Mouse (Mus musculus): ENCODE measurements around the gene Fmnl2. TPM values are rescaled to one million over a fixed set of nuclear protein-coding genes. Genes with fewer than 3 reads are reported as not detected.
A peak's percentile ranks its signal among the peaks of the same experiment; 100 is the strongest.

Gene Fmnl2
- polyA plus RNA-seq, 1 experiment from 2014 or later: 1.9 TPM

GRCm38 (mm10) chr2:53070607-53071006 lies 212.9 kb downstream of the Fmnl2 start:
- H3K9ac ChIP-seq (ENCODE audit: low read depth, low read length): no peak overlapping the region
- ATAC-seq: no peak
- H3K4me2 ChIP-seq (replicated peaks; ENCODE audit: low read depth): no peak overlapping the region
- TF ChIP-seq CTCF (IDR thresholded peaks at IDR 0.05; ENCODE audit: low read depth): no peak
- no peak overlapping the region for H3K27ac ChIP-seq (ENCODE audit: low read depth, low read length)
- 23% methylated on average over 1 of the region's 1 CpGs for WGBS
- H3K36me3 ChIP-seq (ENCODE audit: control insufficient read depth, insufficient read depth): no peaks in the 10 kb centered on the region
- no peaks in the 10 kb centered on the region for H3K9me3 ChIP-seq (ENCODE audit: control insufficient read depth)
- no peaks in the 10 kb centered on the region for H3K27me3 ChIP-seq (replicated peaks; ENCODE audit: control insufficient read depth, insufficient read depth, low read length)
- no peaks in the 10 kb centered on the region for H3K4me1 ChIP-seq (replicated peaks; ENCODE audit: control insufficient read depth, insufficient read depth, low read length)
- no peak overlapping the region for H3K4me3 ChIP-seq (ENCODE audit: low read depth, low read length)

GRCm38 (mm10) chr2:53079693-53080286 lies 222.1 kb downstream of the Fmnl2 start:
- Histone ChIP-seq H3K4me2 (replicated peaks; ENCODE audit: low read depth) (no peak overlapping the region), H3K4me1 (replicated peaks; ENCODE audit: control insufficient read depth, insufficient read depth, low read length) (no peaks in the 10 kb centered on the region), H3K27me3 (replicated peaks; ENCODE audit: control insufficient read depth, insufficient read depth, low read length) (no peaks in the 10 kb centered on the region), H3K9ac (ENCODE audit: low read depth, low read length) (no peak overlapping the region), H3K4me3 (ENCODE audit: low read depth, low read length) (no peak overlapping the region), H3K9me3 (ENCODE audit: control insufficient read depth) (no peaks in the 10 kb centered on the region), H3K36me3 (ENCODE audit: control insufficient read depth, insufficient read depth) (no peaks in the 10 kb centered on the region), H3K27ac (ENCODE audit: low read depth, low read length) (no peak overlapping the region)
- ATAC-seq: no peak
- 76% methylated on average over 2 of the region's 2 CpGs for WGBS
- no peak for TF ChIP-seq CTCF (IDR thresholded peaks at IDR 0.05; ENCODE audit: low read depth)

- H3K4me2 ChIP-seq (replicated peaks; ENCODE audit: low read depth): no peak overlapping the region
- no peak overlapping the region for H3K9ac ChIP-seq (ENCODE audit: low read depth, low read length)
- no peaks in the 10 kb centered on the region for H3K4me1 ChIP-seq (replicated peaks; ENCODE audit: control insufficient read depth, insufficient read depth, low read length)
- no peak for ATAC-seq
- H3K36me3 ChIP-seq (ENCODE audit: control insufficient read depth, insufficient read depth): no peaks in the 10 kb centered on the region
- H3K27me3 ChIP-seq (replicated peaks; ENCODE audit: control insufficient read depth, insufficient read depth, low read length): no peaks in the 10 kb centered on the region
- TF ChIP-seq CTCF (IDR thresholded peaks at IDR 0.05; ENCODE audit: low read depth): no peak
- WGBS: 92% methylated on average over 4 of the region's 4 CpGs
- no peak overlapping the region for H3K27ac ChIP-seq (ENCODE audit: low read depth, low read length)
- H3K9me3 ChIP-seq (ENCODE audit: control insufficient read depth): no peaks in the 10 kb centered on the region
- no peak overlapping the region for H3K4me3 ChIP-seq (ENCODE audit: low read depth, low read length)
Observed at GRCm38 (mm10) chr2:53082045-53082444, 224.4 kb downstream of the Fmnl2 start.

GRCm38 (mm10) chr2:53082501-53082900 lies 224.8 kb downstream of the Fmnl2 start:
- WGBS: 91% methylated on average over 5 of the region's 5 CpGs
- Histone ChIP-seq H3K4me3 (ENCODE audit: low read depth, low read length) (no peak overlapping the region), H3K4me2 (replicated peaks; ENCODE audit: low read depth) (no peak overlapping the region)

GRCm38 (mm10) chr2:53083241-53083640 lies 225.6 kb downstream of the Fmnl2 start:
- Histone ChIP-seq H3K4me2 (replicated peaks; ENCODE audit: low read depth) (no peak overlapping the region), H3K9me3 (ENCODE audit: control insufficient read depth) (no peaks in the 10 kb centered on the region), H3K27me3 (replicated peaks; ENCODE audit: control insufficient read depth, insufficient read depth, low read length) (no peaks in the 10 kb centered on the region), H3K4me1 (replicated peaks; ENCODE audit: control insufficient read depth, insufficient read depth, low read length) (no peaks in the 10 kb centered on the region), H3K36me3 (ENCODE audit: control insufficient read depth, insufficient read depth) (no peaks in the 10 kb centered on the region), H3K9ac (ENCODE audit: low read depth, low read length) (no peak overlapping the region), H3K4me3 (ENCODE audit: low read depth, low read length) (no peak overlapping the region), H3K27ac (ENCODE audit: low read depth, low read length) (no peak overlapping the region)
- 24% methylated on average over 1 of the region's 1 CpGs for WGBS
- TF ChIP-seq CTCF (IDR thresholded peaks at IDR 0.05; ENCODE audit: low read depth): peak; percentile 70
- ATAC-seq: no peak

More at GRCm38 (mm10) chr2:53082501-53082900, 224.8 kb downstream of the Fmnl2 start:
- H3K9me3 ChIP-seq (ENCODE audit: control insufficient read depth): no peaks in the 10 kb centered on the region
- no peak for TF ChIP-seq CTCF (IDR thresholded peaks at IDR 0.05; ENCODE audit: low read depth)
- no peak for ATAC-seq
- no peaks in the 10 kb centered on the region for H3K27me3 ChIP-seq (replicated peaks; ENCODE audit: control insufficient read depth, insufficient read depth, low read length)
- H3K9ac ChIP-seq (ENCODE audit: low read depth, low read length): no peak overlapping the region
- no peaks in the 10 kb centered on the region for H3K4me1 ChIP-seq (replicated peaks; ENCODE audit: control insufficient read depth, insufficient read depth, low read length)
- no peaks in the 10 kb centered on the region for H3K36me3 ChIP-seq (ENCODE audit: control insufficient read depth, insufficient read depth)
- no peak overlapping the region for H3K27ac ChIP-seq (ENCODE audit: low read depth, low read length)

GRCm38 (mm10) chr2:53085617-53086202 lies 228.1 kb downstream of the Fmnl2 start:
- 51% methylated on average over 9 of the region's 9 CpGs for WGBS

More at GRCm38 (mm10) chr2:53085617-53086202, 228.1 kb downstream of the Fmnl2 start:
- H3K36me3 ChIP-seq (ENCODE audit: control insufficient read depth, insufficient read depth): no peaks in the 10 kb centered on the region
- ATAC-seq: no peak
- peak; percentile 80 for TF ChIP-seq CTCF (IDR thresholded peaks at IDR 0.05; ENCODE audit: low read depth)
- no peak overlapping the region for H3K4me3 ChIP-seq (ENCODE audit: low read depth, low read length)
- H3K27ac ChIP-seq (ENCODE audit: low read depth, low read length): no peak overlapping the region
- no peak overlapping the region for H3K9ac ChIP-seq (ENCODE audit: low read depth, low read length)
- no peaks in the 10 kb centered on the region for H3K9me3 ChIP-seq (ENCODE audit: control insufficient read depth)
- H3K4me1 ChIP-seq (replicated peaks; ENCODE audit: control insufficient read depth, insufficient read depth, low read length): no peaks in the 10 kb centered on the region
- no peaks in the 10 kb centered on the region for H3K27me3 ChIP-seq (replicated peaks; ENCODE audit: control insufficient read depth, insufficient read depth, low read length)
- no peak overlapping the region for H3K4me2 ChIP-seq (replicated peaks; ENCODE audit: low read depth)
